Mouse (Mus musculus): ENCODE measurements around the gene Tomm70a. TPM values are rescaled to one million over a fixed set of nuclear protein-coding genes. Genes with fewer than 3 reads are reported as not detected.
"Not testable (repeated sequence)": the region's sequence is repeated elsewhere in the genome, so short reads cannot be mapped to it uniquely, and the experiment has no call there.

Tomm70a gene
- polyA plus RNA-seq, 1 experiment from 2014 or later = 33.3 TPM

DNA sequence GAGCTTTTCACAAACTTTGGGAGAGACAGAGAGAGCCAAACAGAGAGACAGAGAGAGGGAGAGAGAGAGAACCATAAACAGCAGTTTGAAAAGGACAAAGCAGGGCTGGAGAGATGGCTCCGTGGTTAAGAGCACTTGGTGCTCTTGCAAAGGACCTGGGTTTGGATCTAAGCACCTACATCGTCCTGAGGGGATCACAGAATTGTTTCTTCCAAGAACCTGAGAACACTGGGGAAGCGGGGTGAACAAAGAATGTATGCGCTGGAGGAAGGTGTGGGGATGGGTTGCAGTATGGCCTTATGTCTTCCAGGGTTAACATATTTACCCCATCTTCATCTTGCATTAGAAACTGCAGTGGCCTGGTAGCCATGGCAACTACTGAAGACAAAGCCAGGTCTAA, 46.7 kb downstream of the Tomm70a start:
- no peaks in the 10 kb centered on the region for H3K27me3 ChIP-seq (replicated peaks; ENCODE audit: control insufficient read depth, insufficient read depth, low read length)
- no peaks in the 10 kb centered on the region for H3K9me3 ChIP-seq (ENCODE audit: control insufficient read depth)
- no peak for TF ChIP-seq CTCF (IDR thresholded peaks at IDR 0.05; ENCODE audit: low read depth)
- H3K27ac ChIP-seq (ENCODE audit: low read depth, low read length) = no peak overlapping the region
- WGBS = 76% methylated on average over 4 of the region's 4 CpGs
- no peak overlapping the region for H3K4me2 ChIP-seq (replicated peaks; ENCODE audit: low read depth)
- no peak overlapping the region for H3K4me3 ChIP-seq (ENCODE audit: low read depth, low read length)
- H3K36me3 ChIP-seq (ENCODE audit: control insufficient read depth, insufficient read depth) = peaks cover 25% of the 10 kb centered on the region
- H3K4me1 ChIP-seq (replicated peaks; ENCODE audit: control insufficient read depth, insufficient read depth, low read length) = no peaks in the 10 kb centered on the region
- no peak overlapping the region for H3K9ac ChIP-seq (ENCODE audit: low read depth, low read length)
- ATAC-seq = no peak

DNA sequence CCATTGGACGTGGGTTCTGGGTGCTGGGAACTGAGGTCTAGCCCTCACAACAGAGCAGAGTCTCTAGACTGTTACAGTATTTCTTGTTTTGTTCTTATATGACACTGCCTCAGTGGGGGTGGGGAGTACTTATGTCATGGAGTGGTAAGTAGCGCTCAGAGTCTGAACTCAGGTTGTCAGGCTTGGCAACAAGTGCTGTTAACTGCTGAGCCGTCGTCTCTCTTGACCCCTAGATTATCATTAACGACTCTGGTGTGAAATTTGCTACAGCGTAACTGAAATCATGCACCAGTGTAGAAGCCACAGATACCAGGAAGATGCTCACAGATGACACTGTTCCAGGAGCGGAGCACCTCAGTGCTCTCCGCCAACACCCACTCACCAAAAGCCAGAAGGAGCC, 49.7 kb downstream of the Tomm70a start:
- 84% methylated on average over 8 of the region's 8 CpGs for WGBS
- Histone ChIP-seq H3K9ac (ENCODE audit: low read depth, low read length) (no peak overlapping the region), H3K9me3 (ENCODE audit: control insufficient read depth) (no peaks in the 10 kb centered on the region), H3K4me3 (ENCODE audit: low read depth, low read length) (no peak overlapping the region), H3K27me3 (replicated peaks; ENCODE audit: control insufficient read depth, insufficient read depth, low read length) (no peaks in the 10 kb centered on the region), H3K27ac (ENCODE audit: low read depth, low read length) (no peak overlapping the region), H3K4me2 (replicated peaks; ENCODE audit: low read depth) (no peak overlapping the region), H3K4me1 (replicated peaks; ENCODE audit: control insufficient read depth, insufficient read depth, low read length) (no peaks in the 10 kb centered on the region), H3K36me3 (ENCODE audit: control insufficient read depth, insufficient read depth) (peaks cover 38% of the 10 kb centered on the region)
- no peak for ATAC-seq
- TF ChIP-seq CTCF (IDR thresholded peaks at IDR 0.05; ENCODE audit: low read depth) = no peak

DNA sequence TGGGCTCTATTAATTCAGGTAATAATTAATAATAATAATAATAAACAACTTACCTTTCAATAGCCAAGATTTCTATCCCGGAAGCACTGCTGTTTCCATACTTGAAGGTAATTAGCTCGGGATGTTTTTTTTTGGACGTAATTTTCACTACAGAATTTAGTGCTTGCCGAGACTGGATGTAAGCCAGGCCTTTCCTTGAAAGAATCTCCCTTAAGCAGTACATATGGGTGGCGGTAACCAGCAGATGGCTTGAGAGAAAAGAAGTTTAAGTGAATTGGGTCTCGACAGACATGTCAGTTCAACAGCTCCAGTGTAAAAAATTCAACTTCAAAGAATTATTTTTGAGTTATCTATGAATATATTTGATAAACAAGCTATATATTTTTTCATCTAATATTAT, 50.1 kb downstream of the Tomm70a start:
- TF ChIP-seq CTCF (IDR thresholded peaks at IDR 0.05; ENCODE audit: low read depth) = no peak
- Histone ChIP-seq H3K4me2 (replicated peaks; ENCODE audit: low read depth) (no peak overlapping the region), H3K4me1 (replicated peaks; ENCODE audit: control insufficient read depth, insufficient read depth, low read length) (no peaks in the 10 kb centered on the region), H3K4me3 (ENCODE audit: low read depth, low read length) (no peak overlapping the region), H3K27me3 (replicated peaks; ENCODE audit: control insufficient read depth, insufficient read depth, low read length) (no peaks in the 10 kb centered on the region), H3K36me3 (ENCODE audit: control insufficient read depth, insufficient read depth) (peaks cover 42% of the 10 kb centered on the region), H3K9ac (ENCODE audit: low read depth, low read length) (no peak overlapping the region), H3K27ac (ENCODE audit: low read depth, low read length) (no peak overlapping the region), H3K9me3 (ENCODE audit: control insufficient read depth) (no peaks in the 10 kb centered on the region)
- 93% methylated on average over 6 of the region's 6 CpGs for WGBS
- ATAC-seq = no peak

DNA sequence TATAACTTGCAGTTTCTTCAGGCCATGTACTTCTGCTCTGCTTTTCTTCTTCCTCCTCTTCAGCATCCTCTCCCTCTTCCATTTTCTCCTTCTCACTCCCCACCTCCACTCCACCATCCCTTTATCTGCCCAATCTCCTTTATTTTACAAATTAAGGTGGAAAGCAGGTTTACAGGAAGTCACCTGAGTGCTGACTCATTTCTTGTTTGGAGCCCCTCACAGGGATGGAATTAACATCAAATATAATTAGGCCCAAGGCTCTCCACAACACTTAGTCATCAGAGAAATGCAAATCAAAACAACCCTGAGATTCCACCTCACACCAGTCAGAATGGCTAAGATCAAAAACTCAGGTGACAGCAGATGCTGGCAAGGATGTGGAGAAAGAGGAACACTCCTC, 53.0 kb downstream of the Tomm70a start:
- not testable (repeated sequence) for H3K4me2 ChIP-seq (replicated peaks; ENCODE audit: low read depth); H3K4me3 ChIP-seq (ENCODE audit: low read depth, low read length); ATAC-seq; H3K27me3 ChIP-seq (replicated peaks; ENCODE audit: control insufficient read depth, insufficient read depth, low read length); H3K9ac ChIP-seq (ENCODE audit: low read depth, low read length); H3K9me3 ChIP-seq (ENCODE audit: control insufficient read depth); H3K4me1 ChIP-seq (replicated peaks; ENCODE audit: control insufficient read depth, insufficient read depth, low read length); H3K27ac ChIP-seq (ENCODE audit: low read depth, low read length)
- H3K36me3 ChIP-seq (ENCODE audit: control insufficient read depth, insufficient read depth) = peaks cover 55% of the 10 kb centered on the region

DNA sequence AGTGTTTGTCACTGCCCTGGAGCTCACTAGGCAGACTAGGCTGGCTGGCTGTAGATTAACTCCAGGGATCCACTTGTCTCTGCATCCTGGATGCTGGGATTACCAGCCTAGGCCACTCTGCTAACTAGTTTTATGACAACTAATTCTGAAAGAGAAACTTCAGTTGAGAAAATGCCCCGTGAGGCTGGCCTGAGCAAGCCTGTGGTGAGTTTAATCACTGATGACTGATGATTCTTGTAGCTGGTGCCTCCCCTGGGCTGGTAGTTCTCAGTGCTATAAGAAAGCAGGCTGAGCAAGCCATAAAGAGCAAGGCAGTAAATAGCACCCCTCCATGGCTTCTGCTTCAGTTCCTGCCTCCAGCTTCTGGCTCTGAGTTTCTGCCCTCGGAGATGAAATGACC, 54.2 kb downstream of the Tomm70a start:
- no peaks in the 10 kb centered on the region for H3K4me1 ChIP-seq (replicated peaks; ENCODE audit: control insufficient read depth, insufficient read depth, low read length)
- TF ChIP-seq CTCF (IDR thresholded peaks at IDR 0.05; ENCODE audit: low read depth) = no peak
- H3K9ac ChIP-seq (ENCODE audit: low read depth, low read length) = no peak overlapping the region
- H3K27ac ChIP-seq (ENCODE audit: low read depth, low read length) = no peak overlapping the region
- H3K36me3 ChIP-seq (ENCODE audit: control insufficient read depth, insufficient read depth) = peaks cover 52% of the 10 kb centered on the region
- no peak overlapping the region for H3K4me2 ChIP-seq (replicated peaks; ENCODE audit: low read depth)
- H3K4me3 ChIP-seq (ENCODE audit: low read depth, low read length) = no peak overlapping the region
- no peaks in the 10 kb centered on the region for H3K9me3 ChIP-seq (ENCODE audit: control insufficient read depth)
- H3K27me3 ChIP-seq (replicated peaks; ENCODE audit: control insufficient read depth, insufficient read depth, low read length) = no peaks in the 10 kb centered on the region
- WGBS = 80% methylated on average over 2 of the region's 2 CpGs
- ATAC-seq = no peak

DNA sequence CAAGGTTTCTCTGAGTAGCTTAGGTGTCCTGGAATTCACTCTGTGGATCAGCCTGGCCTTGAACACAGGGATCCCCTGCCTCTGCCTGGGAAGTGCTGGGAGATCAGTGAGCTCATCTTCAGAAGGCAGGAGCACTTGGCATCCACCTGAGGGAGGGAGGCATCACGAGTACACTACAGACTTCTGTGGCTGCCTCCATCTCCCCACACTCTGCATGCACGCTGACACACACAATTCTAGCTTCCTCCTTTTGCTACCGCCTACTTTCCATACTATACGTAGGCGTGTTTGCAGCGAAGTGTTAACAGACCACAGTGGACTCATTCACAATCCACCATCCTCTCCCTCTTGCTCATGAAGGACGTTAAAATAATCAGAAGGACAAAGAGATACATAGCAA, 54.8 kb downstream of the Tomm70a start:
- 89% methylated on average over 7 of the region's 7 CpGs for WGBS
- no peak overlapping the region for H3K9ac ChIP-seq (ENCODE audit: low read depth, low read length)
- H3K4me1 ChIP-seq (replicated peaks; ENCODE audit: control insufficient read depth, insufficient read depth, low read length) = no peaks in the 10 kb centered on the region
- no peaks in the 10 kb centered on the region for H3K9me3 ChIP-seq (ENCODE audit: control insufficient read depth)
- H3K36me3 ChIP-seq (ENCODE audit: control insufficient read depth, insufficient read depth) = peaks cover 52% of the 10 kb centered on the region
- no peak for TF ChIP-seq CTCF (IDR thresholded peaks at IDR 0.05; ENCODE audit: low read depth)
- no peak overlapping the region for H3K4me2 ChIP-seq (replicated peaks; ENCODE audit: low read depth)
- ATAC-seq = no peak
- H3K4me3 ChIP-seq (ENCODE audit: low read depth, low read length) = no peak overlapping the region
- H3K27ac ChIP-seq (ENCODE audit: low read depth, low read length) = no peak overlapping the region
- H3K27me3 ChIP-seq (replicated peaks; ENCODE audit: control insufficient read depth, insufficient read depth, low read length) = no peaks in the 10 kb centered on the region

DNA sequence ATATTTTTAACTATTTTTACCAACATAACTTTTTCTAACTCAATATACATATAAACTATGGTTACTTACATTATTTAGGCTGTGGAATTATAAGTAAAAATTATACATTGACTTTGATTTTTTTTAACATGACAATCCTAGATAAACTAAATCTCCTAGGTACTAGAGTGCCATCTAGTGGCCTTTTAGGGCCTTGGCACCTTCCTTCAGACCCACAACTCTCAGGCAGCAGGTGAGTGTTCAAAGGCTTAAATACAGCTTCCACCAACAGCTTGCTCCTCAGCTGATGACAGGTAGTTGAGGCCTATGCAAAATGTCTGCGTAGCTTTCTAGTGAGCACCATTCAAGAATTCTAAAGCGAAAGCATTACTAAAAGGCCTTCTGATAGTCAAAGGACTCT, 55.8 kb downstream of the Tomm70a start:
- Histone ChIP-seq H3K4me1 (replicated peaks; ENCODE audit: control insufficient read depth, insufficient read depth, low read length) (no peaks in the 10 kb centered on the region), H3K27me3 (replicated peaks; ENCODE audit: control insufficient read depth, insufficient read depth, low read length) (no peaks in the 10 kb centered on the region), H3K27ac (ENCODE audit: low read depth, low read length) (no peak overlapping the region), H3K36me3 (ENCODE audit: control insufficient read depth, insufficient read depth) (peaks cover 57% of the 10 kb centered on the region), H3K4me3 (ENCODE audit: low read depth, low read length) (no peak overlapping the region), H3K4me2 (replicated peaks; ENCODE audit: low read depth) (no peak overlapping the region), H3K9me3 (ENCODE audit: control insufficient read depth) (no peaks in the 10 kb centered on the region), H3K9ac (ENCODE audit: low read depth, low read length) (no peak overlapping the region)
- peak; percentile 80 for TF ChIP-seq CTCF (IDR thresholded peaks at IDR 0.05; ENCODE audit: low read depth)
- 71% methylated on average over 2 of the region's 2 CpGs for WGBS
- no peak for ATAC-seq
